Mouse (Mus musculus) ES-E14 (cell line): Measurements from ENCODE around the gene Zfp526. TPM values are rescaled to one million over a fixed set of nuclear protein-coding genes. Genes with fewer than 3 reads are reported as not detected.

Experiments used
- DNase-seq: peaks from one replicate; pipeline ENCODE4 v3.0.0-alpha.2; 2013; ENCODE audit warnings: low read depth, low spot score
- H3K27ac ChIP-seq: 2 replicates; pipeline ENCODE4 v1.5.1; 2012; ENCODE audit warnings: low read depth, mild to moderate bottlenecking, low read length, moderate library complexity, mixed read lengths; ENCODE audit not compliant: poor library complexity, insufficient read depth, severe bottlenecking
- H3K36me3 ChIP-seq: 2 replicates; pipeline ENCODE4 v1.6.1; 2012; ENCODE audit warnings: mild to moderate bottlenecking, low read length, moderate library complexity, mixed read lengths; ENCODE audit not compliant: control insufficient read depth, poor library complexity, insufficient read depth, severe bottlenecking
- H3K4me1 ChIP-seq, 2 experiments: fragments of 150-350 bp in 1 of 2; sonication (generic) in 1 of 2; 2 replicates each; pipeline ENCODE4 v1.6.1; 2012; ENCODE audit warnings: low read length in 2 of 2, mild to moderate bottlenecking in 1 of 2, mixed read lengths in 1 of 2; ENCODE audit not compliant: control insufficient read depth in 2 of 2, insufficient read depth in 2 of 2, poor library complexity in 1 of 2
- H3K4me3 ChIP-seq, 2 experiments: fragments of 150-350 bp in 1 of 2; sonication (generic) in 1 of 2; 2 replicates each; pipeline ENCODE4 v1.5.1; 2012; ENCODE audit warnings: low read length in 2 of 2, low read depth in 1 of 2, mild to moderate bottlenecking in 1 of 2, mixed read lengths in 1 of 2; ENCODE audit not compliant: insufficient read depth in 1 of 2, poor library complexity in 1 of 2, severe bottlenecking in 1 of 2
- H3K9ac ChIP-seq: 2 replicates; pipeline ENCODE4 v1.6.1; 2012; ENCODE audit warnings: low read depth, mild to moderate bottlenecking, low read length, mixed read lengths; ENCODE audit not compliant: poor library complexity, insufficient read depth, severe bottlenecking
- H3K9me3 ChIP-seq: fragments of 150-350 bp; sonication (generic); 2 replicates; pipeline ENCODE4 v1.6.1; 2012; ENCODE audit warnings: low read depth, mild to moderate bottlenecking, low read length; ENCODE audit not compliant: control insufficient read depth, insufficient read depth
- CHD2 ChIP-seq: IDR thresholded peaks from 2 replicates; pipeline ENCODE4 v1.6.1; 2014; ENCODE audit warnings: mild to moderate bottlenecking, low read depth, low read length, inconsistent platforms
- HCFC1 ChIP-seq: IDR thresholded peaks from 2 replicates; pipeline ENCODE4 v1.6.1; 2012; ENCODE audit warnings: low read length, inconsistent platforms, borderline replicate concordance; ENCODE audit not compliant: insufficient read depth
- MAFK ChIP-seq: IDR thresholded peaks from 2 replicates; pipeline ENCODE4 v1.6.1; 2014; ENCODE audit warnings: mild to moderate bottlenecking, low read depth, low read length, inconsistent platforms; ENCODE audit not compliant: insufficient read depth
- ZC3H11A ChIP-seq: IDR thresholded peaks from 2 replicates; pipeline ENCODE4 v1.6.1; 2012; ENCODE audit warnings: low read depth, mild to moderate bottlenecking, inconsistent platforms, low read length, borderline replicate concordance
- ZNF384 ChIP-seq: IDR thresholded peaks from 2 replicates; pipeline ENCODE4 v1.6.1; 2012; ENCODE audit warnings: low read depth, low read length, inconsistent platforms
- in situ Hi-C, 2 experiments: fragments of 600-800 bp; cut with MboI; formaldehyde crosslinking; loops; one replicate each; pipeline ENCODE4 v1.15.1; 2025; ENCODE audit warnings: low sequenced_read_pairs in 2 of 2, inconsistent platforms in 1 of 2; ENCODE audit not compliant: unreplicated experiment in 2 of 2
- total RNA-seq: library from RNA; depleted of rRNA; stranded (reverse); fragments of 300-350 nt; gene quantifications from 2 replicates; pipeline ENCODE4 v1.2.3, GENCODE M21; 2012

Gene Zfp526
- total RNA-seq, 1 experiment: 5.0 TPM

- TF ChIP-seq ZC3H11A: no peak
- H3K9me3 ChIP-seq: no peaks in the 10 kb centered on the region
- H3K9ac ChIP-seq: peak overlapping the region; percentile 80
- H3K4me1 ChIP-seq: peaks cover 14 to 53% of the 10 kb centered on the region in 2 experiments
- peak overlapping the region; percentile 64; the same call in 1 of the 2 replicates for H3K27ac ChIP-seq
- DNase-seq: no peak
- in situ Hi-C loops: no loop called here
- peak overlapping the region; percentile 77 to 82 for H3K4me3 ChIP-seq
- no peaks in the 10 kb centered on the region for H3K36me3 ChIP-seq
Measured at GRCm38 (mm10) chr7:25269029-25269428, 47.8 kb downstream of the Zfp526 start.

GRCm38 (mm10) chr7:25269545-25270271 is 48.5 kb downstream of the Zfp526 start:
- Histone ChIP-seq H3K9me3 (no peaks in the 10 kb centered on the region), H3K9ac (no peak overlapping the region), H3K4me1 (peaks cover 12 to 53% of the 10 kb centered on the region in 2 experiments), H3K27ac (no peak overlapping the region), H3K36me3 (no peaks in the 10 kb centered on the region), H3K4me3 (peak overlapping the region in 1 of 2 experiments; percentile 77; a peak in 1 of 4 replicates)
- in situ Hi-C loops: no loop called here
- DNase-seq: no peak
- TF ChIP-seq MAFK (no peak), ZNF384 (peak; percentile 36; the same call in 1 of the 2 replicates)

DNA sequence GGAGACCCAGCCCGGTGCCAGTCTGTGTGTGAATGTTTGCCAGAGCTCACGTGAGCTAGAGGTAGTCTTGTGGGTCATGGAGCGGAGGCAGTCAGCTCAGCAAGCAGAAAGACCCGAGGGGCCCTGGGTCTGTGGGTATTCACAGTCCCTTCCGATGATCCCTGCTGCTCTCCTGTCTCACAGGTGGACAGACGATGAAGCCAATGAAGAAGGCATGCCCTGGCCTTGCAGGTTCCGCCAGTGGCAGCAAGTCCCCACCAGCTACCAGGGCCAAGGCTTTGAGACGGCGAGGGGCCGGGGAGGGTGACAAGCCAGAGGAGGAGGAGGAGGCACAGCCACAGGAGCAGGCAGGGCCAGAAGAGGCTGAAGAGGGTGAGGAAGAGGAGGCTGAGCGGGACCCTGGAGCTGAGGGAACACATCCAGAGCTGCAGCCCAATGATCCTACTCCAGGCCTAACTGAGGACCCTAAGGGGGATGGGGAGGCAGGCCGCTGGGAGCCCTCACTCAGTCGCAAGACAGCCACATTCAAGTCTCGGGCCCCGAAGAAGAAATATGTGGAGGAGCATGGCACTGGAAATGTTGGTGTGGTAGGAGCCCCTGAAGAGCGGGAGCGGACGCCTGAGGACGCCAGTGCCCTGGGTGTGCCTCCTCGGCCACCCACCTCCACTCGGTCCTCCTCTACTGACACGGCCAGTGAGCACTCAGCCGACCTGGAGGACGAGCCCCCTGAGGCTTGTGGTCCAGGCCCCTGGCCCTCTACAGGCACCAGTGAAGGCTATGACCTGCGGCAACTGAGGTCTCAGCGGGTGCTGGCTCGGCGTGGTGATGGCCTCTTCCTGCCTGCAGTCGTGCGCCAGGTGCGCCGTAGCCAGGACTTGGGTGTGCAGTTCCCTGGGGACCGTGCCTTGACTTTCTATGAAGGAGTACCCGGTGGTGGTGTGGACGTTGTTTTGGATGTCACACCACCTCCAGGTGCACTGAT is 49.7 kb downstream of the Zfp526 start:
- TF ChIP-seq ZNF384 (no peak), MAFK (no peak), ZC3H11A (no peak), CHD2 (no peak), HCFC1 (no peak)
- in situ Hi-C loops: no loop called here
- Histone ChIP-seq H3K4me1 (peaks cover 13 to 57% of the 10 kb centered on the region in 2 experiments; a peak in 3 of 4 replicates), H3K27ac (no peak overlapping the region), H3K4me3 (peak overlapping the region in 1 of 2 experiments; percentile 21; a peak in 2 of 4 replicates), H3K36me3 (no peaks in the 10 kb centered on the region), H3K9me3 (no peaks in the 10 kb centered on the region), H3K9ac (peak overlapping the region; percentile 1)
- DNase-seq: no peak

GRCm38 (mm10) chr7:25271651-25272444 is 50.6 kb downstream of the Zfp526 start:
- in situ Hi-C loops: no loop called here

More at GRCm38 (mm10) chr7:25271651-25272444, 50.6 kb downstream of the Zfp526 start:
- peak overlapping the region; percentile 39 to 42; a peak in 2 of 4 replicates for H3K4me3 ChIP-seq
- DNase-seq: no peak
- no peaks in the 10 kb centered on the region for H3K9me3 ChIP-seq
- H3K4me1 ChIP-seq: peaks cover 9 to 56% of the 10 kb centered on the region in 2 experiments; a peak in 3 of 4 replicates
- no peaks in the 10 kb centered on the region for H3K36me3 ChIP-seq
- no peak overlapping the region for H3K27ac ChIP-seq
- H3K9ac ChIP-seq: no peak overlapping the region
- TF ChIP-seq MAFK: no peak
- no peak for TF ChIP-seq ZNF384
- TF ChIP-seq CHD2: no peak
- no peak for TF ChIP-seq ZC3H11A
- TF ChIP-seq HCFC1: no peak
